Comparison of ENCODE assay signal across 11 mouse cellular contexts in genomic region chr9:96958009-96958615, GRCm38 (mm10).
DNase-seq lines count a peak whose midpoint lies in the region; ATAC-seq and TF ChIP-seq lines count a peak whose summit lies in the region.
"Had no signal": no experiment of that assay in that cellular context is flagged by ENCODE, and none has a peak within 500 bp of the region (broad histone marks: within the 10 kb centered on the region; RNA-seq: fewer than 3 reads in every experiment).

No protein-coding gene starts in this region.

- peaks cover 54% of the 10 kb centered on the region for H3K36me3 ChIP-seq in forebrain, embryonic 10.5 days (replicated peaks)
- no peaks in the 10 kb centered on the region for H3K36me3 ChIP-seq in forebrain, embryonic 16.5 days (ENCODE audit: control insufficient read depth, insufficient read depth)
- no peaks in the 10 kb centered on the region for H3K36me3 ChIP-seq in intestine, embryonic 14.5 days (ENCODE audit: control insufficient read depth, insufficient read depth, low read length)
- H3K36me3 ChIP-seq in intestine, postnatal 0 days (ENCODE audit: control insufficient read depth, insufficient read depth): no peaks in the 10 kb centered on the region
- no peaks in the 10 kb centered on the region for H3K36me3 ChIP-seq in kidney, adult 2 months (ENCODE audit: control insufficient read depth, insufficient read depth, low read length)
- no peaks in the 10 kb centered on the region for H3K36me3 ChIP-seq in midbrain, embryonic 12.5 days
- H3K36me3 ChIP-seq in liver, embryonic 12.5 days: no peaks in the 10 kb centered on the region

- H3K4me2 ChIP-seq in forebrain, embryonic 16.5 days (ENCODE audit: low read length): no peak overlapping the region
- H3K4me2 ChIP-seq in intestine, embryonic 14.5 days (ENCODE audit: low read length): no peak overlapping the region
- no peak overlapping the region for H3K4me2 ChIP-seq in intestine, postnatal 0 days (replicated peaks; ENCODE audit: low read depth)
- 0 out of 2 replicates have a peak overlapping the region, but pooled peaks have one; percentile 4 for H3K4me2 ChIP-seq in midbrain, embryonic 12.5 days (replicated peaks)
- H3K4me2 ChIP-seq in liver, embryonic 12.5 days: no peak overlapping the region
- H3K4me2 ChIP-seq: lung, embryonic 14.5 days had no signal

- TF ChIP-seq CTCF in intestine, postnatal 0 days (IDR thresholded peaks at IDR 0.05; ENCODE audit: low read depth): no peak
- no peak for TF ChIP-seq CTCF in kidney, adult 2 months (conservative IDR thresholded peaks at IDR 0.05; ENCODE audit: insufficient read depth, insufficient read length, low read depth, low read length)

- H3K4me1 ChIP-seq in forebrain, embryonic 10.5 days: peaks cover 86% of the 10 kb centered on the region
- H3K4me1 ChIP-seq in forebrain, embryonic 16.5 days (replicated peaks; ENCODE audit: control insufficient read depth, insufficient read depth, low read length): peaks cover 22% of the 10 kb centered on the region; the same call in 1 of the 2 replicates
- peaks cover 44% of the 10 kb centered on the region for H3K4me1 ChIP-seq in intestine, embryonic 14.5 days (replicated peaks; ENCODE audit: control insufficient read depth, insufficient read depth, low read length)
- 0 out of 2 replicates have a peak, but pooled peaks cover 13% of the 10 kb centered on the region for H3K4me1 ChIP-seq in intestine, postnatal 0 days (replicated peaks; ENCODE audit: control insufficient read depth, insufficient read depth, low read length)
- H3K4me1 ChIP-seq in kidney, adult 2 months (ENCODE audit: control insufficient read depth, insufficient read depth, low read length): peaks cover 34% of the 10 kb centered on the region
- H3K4me1 ChIP-seq in midbrain, embryonic 12.5 days: peaks cover 66% of the 10 kb centered on the region
- H3K4me1 ChIP-seq in liver, embryonic 12.5 days: 0 out of 2 replicates have a peak, but pooled peaks cover 3% of the 10 kb centered on the region

- H3K4me3 ChIP-seq in forebrain, embryonic 10.5 days: peak overlapping the region; percentile 5; the same call in 1 of the 2 replicates
- no peak overlapping the region for H3K4me3 ChIP-seq in forebrain, embryonic 16.5 days (replicated peaks; ENCODE audit: low read length)
- H3K4me3 ChIP-seq in intestine, embryonic 14.5 days (ENCODE audit: low read depth, low read length): no peak overlapping the region
- H3K4me3 ChIP-seq in intestine, postnatal 0 days (ENCODE audit: low read depth, low read length): no peak overlapping the region
- H3K4me3 ChIP-seq in kidney, adult 2 months (ENCODE audit: insufficient read depth, low read depth, low read length): no peak overlapping the region
- no peak overlapping the region for H3K4me3 ChIP-seq in midbrain, embryonic 12.5 days
- no peak overlapping the region for H3K4me3 ChIP-seq in liver, embryonic 12.5 days

- TF ChIP-seq POLR2A in kidney, adult 2 months (IDR thresholded peaks at IDR 0.05; ENCODE audit: low read depth, low read length): no peak

- ATAC-seq in forebrain, embryonic 16.5 days: no peak
- no peak for ATAC-seq in intestine, embryonic 14.5 days (replicated peaks; ENCODE audit: low FRiP score, low TSS enrichment, low read depth)
- ATAC-seq in intestine, postnatal 0 days: no peak
- no peak; the same call in 1 of the 2 replicates for ATAC-seq in midbrain, embryonic 12.5 days (ENCODE audit: low FRiP score, low read depth)
- no peak for ATAC-seq in liver, embryonic 12.5 days

- peak overlapping the region; percentile 54 for H3K27ac ChIP-seq in forebrain, embryonic 10.5 days
- H3K27ac ChIP-seq in forebrain, embryonic 16.5 days (ENCODE audit: low read length): no peak overlapping the region
- H3K27ac ChIP-seq in intestine, embryonic 14.5 days (ENCODE audit: low read depth): peak overlapping the region; percentile 43; the same call in 1 of the 2 replicates
- no peak overlapping the region for H3K27ac ChIP-seq in intestine, postnatal 0 days (ENCODE audit: low read depth, low read length)
- H3K27ac ChIP-seq in kidney, adult 2 months (ENCODE audit: insufficient read depth, low read depth, low read length): peak overlapping the region; percentile 71
- H3K27ac ChIP-seq in midbrain, embryonic 12.5 days (replicated peaks): peak overlapping the region; percentile 71
- H3K27ac ChIP-seq in liver, embryonic 12.5 days: no peak overlapping the region

- 0 out of 2 replicates have a peak, but pooled peaks cover 2% of the 10 kb centered on the region for H3K27me3 ChIP-seq in forebrain, embryonic 10.5 days (ENCODE audit: poor library complexity, severe bottlenecking)
- H3K27me3 ChIP-seq in forebrain, embryonic 16.5 days (replicated peaks; ENCODE audit: control insufficient read depth, insufficient read depth, low read length): no peaks in the 10 kb centered on the region
- no peaks in the 10 kb centered on the region for H3K27me3 ChIP-seq in intestine, embryonic 14.5 days (replicated peaks; ENCODE audit: control insufficient read depth, insufficient read depth, low read length)
- H3K27me3 ChIP-seq in intestine, postnatal 0 days (replicated peaks; ENCODE audit: control insufficient read depth, insufficient read depth, low read length): no peaks in the 10 kb centered on the region
- no peaks in the 10 kb centered on the region for H3K27me3 ChIP-seq in kidney, adult 2 months (replicated peaks; ENCODE audit: control insufficient read depth, insufficient read depth, low read length)
- H3K27me3 ChIP-seq in midbrain, embryonic 12.5 days: no peaks in the 10 kb centered on the region
- H3K27me3 ChIP-seq in liver, embryonic 12.5 days (replicated peaks): peaks cover 33% of the 10 kb centered on the region

- DNase-seq in forebrain, embryonic 10.5 days (ENCODE audit: extremely low spot score, low spot score): peak; percentile 58
- no peak for DNase-seq in intestine, embryonic 14.5 days (ENCODE audit: low spot score)
- DNase-seq in kidney, adult 2 months: peak; percentile 91
- DNase-seq in cerebellum, adult 9-10 months: no peak
- DNase-seq: lung, embryonic 14.5 days; right cerebral cortex, adult 18-20 months; thymus, postnatal 36 days had no signal

- WGBS in forebrain, embryonic 10.5 days: 9% methylated on average over 6 of the region's 6 CpGs
- 11% methylated on average over 6 of the region's 6 CpGs for WGBS in forebrain, embryonic 16.5 days
- WGBS in intestine, embryonic 14.5 days: 25% methylated on average over 6 of the region's 6 CpGs
- WGBS in intestine, postnatal 0 days: 27% methylated on average over 6 of the region's 6 CpGs
- 25% methylated on average over 6 of the region's 6 CpGs for WGBS in kidney, adult 2 months
- 4% methylated on average over 6 of the region's 6 CpGs for WGBS in midbrain, embryonic 12.5 days
- WGBS in liver, embryonic 12.5 days (ENCODE audit: insufficient replicate concordance): 34% methylated on average over 6 of the region's 6 CpGs

- H3K9me3 ChIP-seq in forebrain, embryonic 10.5 days: no peaks in the 10 kb centered on the region
- no peaks in the 10 kb centered on the region for H3K9me3 ChIP-seq in forebrain, embryonic 16.5 days (ENCODE audit: control insufficient read depth, low read length)
- H3K9me3 ChIP-seq in intestine, embryonic 14.5 days (ENCODE audit: control insufficient read depth, low read length): no peaks in the 10 kb centered on the region
- no peaks in the 10 kb centered on the region for H3K9me3 ChIP-seq in intestine, postnatal 0 days (ENCODE audit: control insufficient read depth)
- no peaks in the 10 kb centered on the region for H3K9me3 ChIP-seq in midbrain, embryonic 12.5 days
- no peaks in the 10 kb centered on the region for H3K9me3 ChIP-seq in liver, embryonic 12.5 days (replicated peaks)

- H3K9ac ChIP-seq in forebrain, embryonic 16.5 days (replicated peaks; ENCODE audit: low read depth, low read length): no peak overlapping the region
- no peak overlapping the region for H3K9ac ChIP-seq in intestine, embryonic 14.5 days (ENCODE audit: low read length)
- H3K9ac ChIP-seq in intestine, postnatal 0 days (ENCODE audit: low read depth, low read length): no peak overlapping the region
- no peak overlapping the region for H3K9ac ChIP-seq in midbrain, embryonic 12.5 days (replicated peaks)
- no peak overlapping the region for H3K9ac ChIP-seq in liver, embryonic 12.5 days
- H3K9ac ChIP-seq: lung, embryonic 14.5 days had no signal

Comparison
In these comparisons a context has a peak if more than half of its experiments do, and no peak if none do; other contexts are left out.
1. H3K27ac ChIP-seq: peak in forebrain, embryonic 10.5 days (single experiment), intestine, embryonic 14.5 days (single experiment), kidney, adult 2 months (single experiment) and midbrain, embryonic 12.5 days (single experiment); none in forebrain, embryonic 16.5 days (single experiment), intestine, postnatal 0 days (single experiment) and liver, embryonic 12.5 days (single experiment).
2. DNase-seq: peak in forebrain, embryonic 10.5 days (single experiment) and kidney, adult 2 months (single experiment); none in intestine, embryonic 14.5 days (single experiment) and cerebellum, adult 9-10 months (single experiment).